Mouse (Mus musculus): ENCODE data around the gene Nrf1. TPM values are rescaled to one million over a fixed set of nuclear protein-coding genes. Genes with fewer than 3 reads are reported as not detected.

Nrf1 gene
- polyA plus RNA-seq, 1 experiment from 2014 or later = 29.9 TPM

DNA sequence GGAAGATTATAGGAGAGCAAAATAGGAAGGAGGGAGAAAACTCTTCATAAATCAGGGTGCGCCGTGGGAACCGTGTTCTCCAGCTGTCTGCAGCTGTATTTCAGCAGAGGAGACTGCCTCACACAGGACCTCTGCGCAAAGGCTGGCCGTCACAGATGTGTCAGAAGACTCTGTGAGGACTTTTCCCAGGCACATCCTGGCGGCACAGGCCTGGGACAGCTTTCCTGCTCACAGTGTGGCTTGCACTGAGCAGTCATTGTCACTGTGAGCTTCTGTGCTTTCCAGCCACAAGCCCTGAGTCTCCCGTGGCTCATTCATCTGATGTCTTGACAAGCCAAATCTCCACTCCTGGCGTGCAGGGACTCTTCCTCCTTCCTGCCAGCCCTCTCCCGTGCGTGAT is 104.9 kb downstream of the Nrf1 start:
- ATAC-seq (ENCODE audit: low FRiP score) = peak; percentile 76
- peak overlapping the region; percentile 66 for H3K27ac ChIP-seq (replicated peaks)
- WGBS = 29% methylated on average over 10 of the region's 10 CpGs

DNA sequence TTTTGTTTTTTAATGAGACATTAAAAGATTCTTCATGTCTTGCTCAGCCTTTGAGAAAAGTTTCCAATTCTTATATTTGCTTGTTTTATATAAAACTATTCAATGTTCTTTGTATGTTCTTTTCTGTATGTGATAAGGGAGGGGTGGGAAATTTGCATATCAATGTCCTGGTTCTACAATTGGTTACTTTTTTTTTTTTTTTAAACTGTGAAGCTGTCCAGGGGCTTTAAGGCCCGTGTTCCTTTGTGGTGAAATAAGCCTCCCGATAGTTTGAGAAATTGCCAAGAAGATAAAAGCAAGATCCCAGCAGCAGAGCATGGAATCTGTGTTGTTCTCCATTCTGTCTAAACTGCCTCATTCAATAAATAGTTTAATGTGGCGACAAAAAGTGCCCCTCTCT is 105.3 kb downstream of the Nrf1 start:
- H3K27me3 ChIP-seq (replicated peaks) = no peaks in the 10 kb centered on the region
- ATAC-seq (ENCODE audit: low FRiP score) = no peak
- H3K4me3 ChIP-seq (replicated peaks) = no peak overlapping the region
- no peaks in the 10 kb centered on the region for H3K9me3 ChIP-seq (replicated peaks)
- no peak overlapping the region for H3K9ac ChIP-seq (replicated peaks)
- 27% methylated on average over 3 of the region's 3 CpGs for WGBS
- peak overlapping the region; percentile 66; the same call in 1 of the 2 replicates for H3K27ac ChIP-seq (replicated peaks)
- H3K4me1 ChIP-seq = peaks cover 15% of the 10 kb centered on the region
- no peak overlapping the region for H3K4me2 ChIP-seq
- no peaks in the 10 kb centered on the region for H3K36me3 ChIP-seq

More for the DNA sequence above, 104.9 kb downstream of the Nrf1 start:
- Histone ChIP-seq H3K9me3 (replicated peaks) (no peaks in the 10 kb centered on the region), H3K4me1 (peaks cover 15% of the 10 kb centered on the region), H3K36me3 (no peaks in the 10 kb centered on the region), H3K4me2 (no peak overlapping the region), H3K27me3 (replicated peaks) (no peaks in the 10 kb centered on the region), H3K9ac (replicated peaks) (no peak overlapping the region), H3K4me3 (replicated peaks) (no peak overlapping the region)

- Histone ChIP-seq H3K9ac (replicated peaks) (no peak overlapping the region), H3K4me3 (replicated peaks) (no peak overlapping the region), H3K27me3 (replicated peaks) (no peaks in the 10 kb centered on the region), H3K27ac (replicated peaks) (no peak overlapping the region), H3K4me1 (peaks cover 15% of the 10 kb centered on the region), H3K36me3 (no peaks in the 10 kb centered on the region), H3K9me3 (replicated peaks) (no peaks in the 10 kb centered on the region), H3K4me2 (no peak overlapping the region)
- ATAC-seq (ENCODE audit: low FRiP score) = no peak
- 77% methylated on average over 15 of the region's 15 CpGs for WGBS
These were observed 106.1 kb downstream of the Nrf1 start for GRCm38 (mm10) chr6:30153733-30154415.

DNA sequence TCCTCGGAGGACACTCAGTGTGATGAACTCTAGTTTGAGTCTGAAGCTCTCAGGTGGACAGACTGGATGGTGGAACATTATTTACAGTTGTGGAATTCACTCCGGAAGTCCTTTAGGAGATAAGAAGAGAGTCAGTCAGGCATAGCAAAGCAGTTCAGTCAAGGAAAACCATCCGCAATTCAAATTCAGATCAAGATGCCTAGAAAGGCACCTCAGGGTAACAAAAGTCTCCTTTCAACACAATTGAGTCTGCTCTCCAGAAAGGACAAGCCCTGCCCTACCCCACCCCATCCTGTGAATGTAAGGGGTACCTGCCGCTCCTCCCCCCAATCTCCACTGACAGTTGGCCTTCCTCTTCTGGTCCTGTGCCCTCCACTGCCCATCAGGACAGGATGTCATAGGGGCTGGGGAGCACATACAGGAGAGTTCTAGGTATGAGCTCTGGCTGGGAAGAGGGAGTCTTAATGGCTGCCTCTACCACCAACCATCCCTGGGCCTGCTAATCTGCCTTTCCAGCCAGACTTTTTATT is 111.8 kb downstream of the Nrf1 start:
- Histone ChIP-seq H3K4me2 (no peak overlapping the region), H3K27me3 (replicated peaks) (no peaks in the 10 kb centered on the region), H3K4me3 (replicated peaks) (no peak overlapping the region), H3K9me3 (replicated peaks) (no peaks in the 10 kb centered on the region), H3K4me1 (no peaks in the 10 kb centered on the region), H3K9ac (replicated peaks) (no peak overlapping the region), H3K36me3 (no peaks in the 10 kb centered on the region), H3K27ac (replicated peaks) (no peak overlapping the region)
- ATAC-seq (ENCODE audit: low FRiP score) = no peak
- 59% methylated on average over 4 of the region's 4 CpGs for WGBS

- H3K9me3 ChIP-seq (replicated peaks) = no peaks in the 10 kb centered on the region
- 77% methylated on average over 4 of the region's 4 CpGs for WGBS
- no peak overlapping the region for H3K9ac ChIP-seq (replicated peaks)
- no peak overlapping the region for H3K27ac ChIP-seq (replicated peaks)
- ATAC-seq (ENCODE audit: low FRiP score) = no peak
- H3K36me3 ChIP-seq = no peaks in the 10 kb centered on the region
- H3K4me1 ChIP-seq = no peaks in the 10 kb centered on the region
- H3K4me2 ChIP-seq = no peak overlapping the region
- H3K4me3 ChIP-seq (replicated peaks) = no peak overlapping the region
- no peaks in the 10 kb centered on the region for H3K27me3 ChIP-seq (replicated peaks)
These were observed 112.6 kb downstream of the Nrf1 start for GRCm38 (mm10) chr6:30160408-30160807.

DNA sequence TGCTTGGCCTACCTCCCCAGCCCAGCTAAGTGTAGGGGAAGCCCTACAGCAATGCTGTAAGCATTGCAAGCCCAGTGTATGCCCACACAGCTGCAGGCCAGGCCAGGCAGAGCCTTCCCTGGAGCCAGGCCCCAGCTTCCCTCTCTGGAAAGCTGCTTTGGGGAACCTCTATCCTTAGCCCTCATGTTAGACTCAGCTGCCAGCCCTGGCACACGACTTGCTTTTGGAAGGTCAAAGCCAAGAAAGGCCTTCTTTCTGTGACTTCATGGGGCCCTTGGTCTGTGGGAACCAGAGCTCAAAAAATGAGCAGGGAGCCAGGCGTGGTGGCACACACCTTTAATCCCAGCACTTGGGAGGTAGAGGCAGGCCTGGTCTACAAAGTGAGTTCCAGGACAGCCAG is 113.8 kb downstream of the Nrf1 start:
- Histone ChIP-seq H3K4me1 (no peaks in the 10 kb centered on the region), H3K27ac (replicated peaks) (no peak overlapping the region), H3K4me2 (no peak overlapping the region), H3K9ac (replicated peaks) (no peak overlapping the region), H3K36me3 (no peaks in the 10 kb centered on the region), H3K4me3 (replicated peaks) (no peak overlapping the region), H3K27me3 (replicated peaks) (no peaks in the 10 kb centered on the region), H3K9me3 (replicated peaks) (no peaks in the 10 kb centered on the region)
- 68% methylated on average over 2 of the region's 2 CpGs for WGBS
- ATAC-seq (ENCODE audit: low FRiP score) = no peak

- H3K36me3 ChIP-seq = no peaks in the 10 kb centered on the region
- H3K9ac ChIP-seq (replicated peaks) = no peak overlapping the region
- no peaks in the 10 kb centered on the region for H3K9me3 ChIP-seq (replicated peaks)
- ATAC-seq (ENCODE audit: low FRiP score) = no peak
- H3K4me2 ChIP-seq = no peak overlapping the region
- H3K27me3 ChIP-seq (replicated peaks) = no peaks in the 10 kb centered on the region
- H3K4me3 ChIP-seq (replicated peaks) = no peak overlapping the region
- H3K4me1 ChIP-seq = no peaks in the 10 kb centered on the region
- 63% methylated on average over 7 of the region's 7 CpGs for WGBS
- H3K27ac ChIP-seq (replicated peaks) = no peak overlapping the region
These were observed 114.3 kb downstream of the Nrf1 start for GRCm38 (mm10) chr6:30162091-30162490.

DNA sequence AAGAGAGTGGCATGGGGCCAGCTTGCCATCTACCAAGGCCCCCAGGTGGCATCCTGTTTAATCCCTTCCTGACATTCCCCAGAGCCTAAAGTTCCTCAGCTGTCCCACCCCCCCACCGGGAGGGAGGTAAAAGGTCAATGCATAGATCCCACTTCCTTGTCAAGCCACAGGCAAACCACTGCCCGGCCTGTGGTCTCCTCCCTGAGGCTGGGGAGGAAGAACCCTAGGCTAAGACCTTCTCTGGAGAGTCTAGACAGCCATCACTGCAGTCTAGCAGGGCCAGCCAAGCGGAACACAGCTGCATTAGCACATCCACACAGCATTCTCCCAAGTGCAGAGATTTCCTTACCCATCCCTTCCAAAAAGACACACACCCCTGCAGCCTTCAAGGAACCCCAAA is 118.6 kb downstream of the Nrf1 start:
- WGBS = 71% methylated on average over 3 of the region's 3 CpGs

GRCm38 (mm10) chr6:30167192-30167591 is 119.4 kb downstream of the Nrf1 start:
- H3K4me2 ChIP-seq = no peak overlapping the region
- no peak for ATAC-seq (ENCODE audit: low FRiP score)
- H3K27me3 ChIP-seq (replicated peaks) = peaks cover 47% of the 10 kb centered on the region
- no peaks in the 10 kb centered on the region for H3K4me1 ChIP-seq
- H3K36me3 ChIP-seq = no peaks in the 10 kb centered on the region
- H3K4me3 ChIP-seq (replicated peaks) = no peak overlapping the region
- H3K9ac ChIP-seq (replicated peaks) = no peak overlapping the region
- 18% methylated on average over 11 of the region's 11 CpGs for WGBS
- H3K27ac ChIP-seq (replicated peaks) = no peak overlapping the region
- no peaks in the 10 kb centered on the region for H3K9me3 ChIP-seq (replicated peaks)

More for the DNA sequence above, 118.6 kb downstream of the Nrf1 start:
- H3K27ac ChIP-seq (replicated peaks) = no peak overlapping the region
- peaks cover 39% of the 10 kb centered on the region for H3K27me3 ChIP-seq (replicated peaks)
- no peak overlapping the region for H3K4me3 ChIP-seq (replicated peaks)
- ATAC-seq (ENCODE audit: low FRiP score) = no peak
- no peaks in the 10 kb centered on the region for H3K9me3 ChIP-seq (replicated peaks)
- no peaks in the 10 kb centered on the region for H3K36me3 ChIP-seq
- no peak overlapping the region for H3K9ac ChIP-seq (replicated peaks)
- no peaks in the 10 kb centered on the region for H3K4me1 ChIP-seq
- H3K4me2 ChIP-seq = no peak overlapping the region

GRCm38 (mm10) chr6:30168275-30168674 is 120.5 kb downstream of the Nrf1 start:
- no peak for ATAC-seq (ENCODE audit: low FRiP score)
- WGBS = 88% methylated on average over 3 of the region's 3 CpGs
- Histone ChIP-seq H3K4me2 (no peak overlapping the region), H3K9ac (replicated peaks) (no peak overlapping the region), H3K4me3 (replicated peaks) (no peak overlapping the region), H3K36me3 (no peaks in the 10 kb centered on the region), H3K9me3 (replicated peaks) (no peaks in the 10 kb centered on the region), H3K27ac (replicated peaks) (no peak overlapping the region), H3K4me1 (peaks cover 6% of the 10 kb centered on the region), H3K27me3 (replicated peaks) (peaks cover 58% of the 10 kb centered on the region)

DNA sequence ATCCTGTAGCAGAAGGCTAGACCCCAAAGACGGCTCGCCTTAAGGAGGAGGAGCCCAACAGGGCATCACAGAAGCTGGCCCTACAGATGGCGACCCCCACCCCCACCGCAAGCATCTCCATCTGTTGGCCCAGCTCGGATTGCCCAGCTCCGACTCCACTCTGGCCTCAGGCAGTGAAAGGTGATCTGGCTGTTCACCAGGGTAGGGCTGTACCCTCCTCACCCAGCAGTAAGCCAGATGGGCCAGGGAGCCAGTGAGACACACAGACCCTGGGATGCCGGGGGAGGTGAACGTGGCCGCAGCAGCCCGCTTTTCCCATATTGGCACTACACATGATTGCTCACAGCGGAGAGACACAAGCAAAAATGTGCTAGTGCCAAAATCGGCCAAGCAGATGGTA is 121.4 kb downstream of the Nrf1 start:
- no peak overlapping the region for H3K4me3 ChIP-seq (replicated peaks)
- 40% methylated on average over 12 of the region's 12 CpGs for WGBS
- no peaks in the 10 kb centered on the region for H3K36me3 ChIP-seq
- peaks cover 15% of the 10 kb centered on the region for H3K4me1 ChIP-seq
- peaks cover 67% of the 10 kb centered on the region for H3K27me3 ChIP-seq (replicated peaks)
- no peaks in the 10 kb centered on the region for H3K9me3 ChIP-seq (replicated peaks)
- no peak for ATAC-seq (ENCODE audit: low FRiP score)
- H3K27ac ChIP-seq (replicated peaks) = no peak overlapping the region
- no peak overlapping the region for H3K9ac ChIP-seq (replicated peaks)
- H3K4me2 ChIP-seq = no peak overlapping the region

GRCm38 (mm10) chr6:30171226-30171625 is 123.4 kb downstream of the Nrf1 start:
- ATAC-seq (ENCODE audit: low FRiP score) = no peak
- peaks cover 88% of the 10 kb centered on the region for H3K27me3 ChIP-seq (replicated peaks)
- H3K4me1 ChIP-seq = peaks cover 35% of the 10 kb centered on the region
- 22% methylated on average over 8 of the region's 8 CpGs for WGBS
- no peaks in the 10 kb centered on the region for H3K36me3 ChIP-seq
- no peak overlapping the region for H3K4me3 ChIP-seq (replicated peaks)
- no peak overlapping the region for H3K27ac ChIP-seq (replicated peaks)
- H3K4me2 ChIP-seq = no peak overlapping the region
- H3K9me3 ChIP-seq (replicated peaks) = no peaks in the 10 kb centered on the region
- H3K9ac ChIP-seq (replicated peaks) = no peak overlapping the region
